Mouse (Mus musculus): Measurements from ENCODE around the gene Slc2a5. TPM values are rescaled to one million over a fixed set of nuclear protein-coding genes. Genes with fewer than 3 reads are reported as not detected.

The Slc2a5 gene
- polyA plus RNA-seq, 1 experiment from 2014 or later: 1.7 TPM

DNA sequence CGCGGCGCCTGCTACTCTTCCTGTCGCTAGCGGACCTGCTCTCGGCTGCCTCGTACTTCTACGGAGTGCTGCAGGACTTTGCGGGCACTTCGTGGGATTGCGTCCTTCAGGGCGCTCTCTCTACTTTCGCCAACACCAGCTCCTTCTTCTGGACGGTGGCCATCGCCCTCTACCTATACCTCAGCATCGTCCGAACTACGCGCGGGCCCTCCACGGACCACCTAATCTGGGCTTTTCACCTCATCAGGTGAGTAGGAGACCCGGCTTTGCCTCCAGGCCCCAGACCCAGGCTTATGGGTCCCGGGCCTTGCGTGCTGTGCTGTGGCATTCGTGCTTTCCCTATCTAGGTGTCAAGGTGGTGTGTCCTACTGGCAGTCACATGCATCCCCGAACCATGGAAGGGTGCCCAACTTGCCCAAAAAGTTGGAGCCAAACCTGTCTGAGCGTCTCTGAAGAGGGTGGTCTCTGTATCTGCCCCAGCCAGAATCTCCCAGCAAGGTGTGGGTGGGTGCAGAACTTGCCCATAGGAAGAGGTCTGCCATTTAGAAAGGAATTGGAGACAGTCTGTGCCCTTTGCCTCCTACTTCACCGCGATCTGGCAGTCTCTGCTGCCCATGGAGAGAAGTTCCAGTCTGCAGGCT lies 31.1 kb upstream of the Slc2a5 start:
- peaks cover 15% of the 10 kb centered on the region for H3K4me1 ChIP-seq
- no peaks in the 10 kb centered on the region for H3K36me3 ChIP-seq (ENCODE audit: poor library complexity, severe bottlenecking)
- no peak for ATAC-seq
- peak overlapping the region; percentile 64 for H3K9ac ChIP-seq
- peak overlapping the region; percentile 55 for H3K4me3 ChIP-seq
- H3K9me3 ChIP-seq (replicated peaks): no peaks in the 10 kb centered on the region
- 16% methylated on average over 29 of the region's 29 CpGs for WGBS
- H3K27me3 ChIP-seq: peaks cover 57% of the 10 kb centered on the region
- H3K4me2 ChIP-seq: peak overlapping the region; percentile 98
- no peak overlapping the region for H3K27ac ChIP-seq

DNA sequence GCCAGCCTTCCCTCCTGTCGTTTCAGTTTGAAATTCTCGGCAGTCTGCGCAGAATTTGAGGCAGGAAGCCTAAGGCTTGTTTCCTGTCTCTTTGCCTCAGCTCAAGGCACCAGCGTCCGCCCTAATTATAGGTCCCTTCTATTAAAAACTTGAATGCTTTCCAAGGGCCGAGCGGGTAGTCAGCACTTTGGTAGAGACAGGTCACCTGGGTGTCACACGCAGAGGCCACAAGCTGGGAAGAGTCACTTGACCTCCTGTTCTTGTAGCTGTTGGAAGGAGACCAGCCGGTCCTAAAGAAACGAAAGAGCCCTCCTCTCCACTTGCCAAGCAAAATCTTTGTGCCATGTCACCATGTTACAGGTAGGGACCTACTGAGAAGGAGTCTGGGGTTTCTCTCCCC lies 30.0 kb upstream of the Slc2a5 start:
- no peak overlapping the region for H3K4me2 ChIP-seq
- H3K27ac ChIP-seq: no peak overlapping the region
- H3K4me1 ChIP-seq: peaks cover 15% of the 10 kb centered on the region
- 83% methylated on average over 10 of the region's 10 CpGs for WGBS
- no peak for ATAC-seq
- H3K27me3 ChIP-seq: peaks cover 64% of the 10 kb centered on the region
- H3K4me3 ChIP-seq: no peak overlapping the region
- H3K36me3 ChIP-seq (ENCODE audit: poor library complexity, severe bottlenecking): no peaks in the 10 kb centered on the region
- no peak overlapping the region for H3K9ac ChIP-seq
- no peaks in the 10 kb centered on the region for H3K9me3 ChIP-seq (replicated peaks)

DNA sequence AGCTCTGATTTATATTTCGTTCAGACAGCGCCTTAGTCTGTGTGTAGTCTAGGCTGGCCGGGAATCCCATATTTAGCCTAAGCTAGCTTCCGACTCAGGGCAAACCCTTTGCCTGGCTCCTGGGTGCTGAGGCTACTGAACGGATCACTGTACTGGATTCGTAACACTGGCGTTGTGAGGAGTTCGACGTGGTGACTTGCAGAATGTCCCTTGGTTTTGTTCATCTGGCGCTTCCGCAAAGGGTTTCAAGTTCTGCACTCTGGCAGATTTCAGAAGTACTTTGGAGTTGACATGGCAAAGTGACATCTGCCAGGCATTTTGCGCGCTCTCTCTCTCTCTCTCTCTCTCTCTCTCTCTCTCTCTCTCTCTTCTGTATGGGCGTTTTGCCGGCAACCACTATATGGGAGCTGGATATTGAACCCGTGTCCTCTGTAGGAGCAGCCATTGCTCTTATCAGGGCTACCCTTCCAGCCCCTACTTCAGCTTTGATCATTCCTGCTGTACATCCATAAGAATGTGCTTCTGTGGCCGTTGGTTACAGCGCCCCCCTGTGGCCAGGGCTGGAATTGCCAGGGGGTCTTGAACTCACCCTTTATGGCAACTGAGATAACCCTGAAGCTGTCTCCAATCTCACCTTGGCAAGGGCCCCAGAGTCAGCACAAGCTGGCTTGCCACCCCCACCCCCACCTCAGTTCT lies 27.0 kb upstream of the Slc2a5 start:
- Histone ChIP-seq H3K9ac (no peak overlapping the region), H3K4me3 (no peak overlapping the region), H3K27ac (no peak overlapping the region), H3K27me3 (peaks cover 70% of the 10 kb centered on the region), H3K36me3 (ENCODE audit: poor library complexity, severe bottlenecking) (no peaks in the 10 kb centered on the region), H3K9me3 (replicated peaks) (no peaks in the 10 kb centered on the region), H3K4me2 (no peak overlapping the region), H3K4me1 (peaks cover 16% of the 10 kb centered on the region)
- ATAC-seq: no peak
- 83% methylated on average over 18 of the region's 18 CpGs for WGBS

DNA sequence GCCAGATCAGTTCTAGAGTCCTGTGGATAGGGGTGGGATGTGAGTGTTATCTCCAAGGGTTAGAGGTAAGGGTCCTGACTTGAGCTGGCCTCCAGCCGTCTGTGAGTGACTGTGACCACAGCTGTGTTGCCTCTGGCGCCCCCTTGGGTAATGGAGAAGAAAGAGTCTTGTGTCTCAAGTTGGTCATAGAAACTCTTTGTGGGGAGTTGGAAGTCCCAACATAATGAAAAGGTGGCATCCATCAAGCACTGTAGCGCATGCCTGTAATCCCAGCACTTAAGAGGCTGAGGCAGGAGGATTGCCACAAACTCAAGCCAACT lies 26.5 kb upstream of the Slc2a5 start:
- Histone ChIP-seq H3K9ac (no peak overlapping the region), H3K27ac (no peak overlapping the region), H3K36me3 (ENCODE audit: poor library complexity, severe bottlenecking) (no peaks in the 10 kb centered on the region), H3K4me3 (no peak overlapping the region), H3K4me1 (peaks cover 13% of the 10 kb centered on the region), H3K4me2 (no peak overlapping the region), H3K9me3 (replicated peaks) (no peaks in the 10 kb centered on the region), H3K27me3 (peaks cover 68% of the 10 kb centered on the region)
- ATAC-seq: no peak
- WGBS: 52% methylated on average over 3 of the region's 3 CpGs

DNA sequence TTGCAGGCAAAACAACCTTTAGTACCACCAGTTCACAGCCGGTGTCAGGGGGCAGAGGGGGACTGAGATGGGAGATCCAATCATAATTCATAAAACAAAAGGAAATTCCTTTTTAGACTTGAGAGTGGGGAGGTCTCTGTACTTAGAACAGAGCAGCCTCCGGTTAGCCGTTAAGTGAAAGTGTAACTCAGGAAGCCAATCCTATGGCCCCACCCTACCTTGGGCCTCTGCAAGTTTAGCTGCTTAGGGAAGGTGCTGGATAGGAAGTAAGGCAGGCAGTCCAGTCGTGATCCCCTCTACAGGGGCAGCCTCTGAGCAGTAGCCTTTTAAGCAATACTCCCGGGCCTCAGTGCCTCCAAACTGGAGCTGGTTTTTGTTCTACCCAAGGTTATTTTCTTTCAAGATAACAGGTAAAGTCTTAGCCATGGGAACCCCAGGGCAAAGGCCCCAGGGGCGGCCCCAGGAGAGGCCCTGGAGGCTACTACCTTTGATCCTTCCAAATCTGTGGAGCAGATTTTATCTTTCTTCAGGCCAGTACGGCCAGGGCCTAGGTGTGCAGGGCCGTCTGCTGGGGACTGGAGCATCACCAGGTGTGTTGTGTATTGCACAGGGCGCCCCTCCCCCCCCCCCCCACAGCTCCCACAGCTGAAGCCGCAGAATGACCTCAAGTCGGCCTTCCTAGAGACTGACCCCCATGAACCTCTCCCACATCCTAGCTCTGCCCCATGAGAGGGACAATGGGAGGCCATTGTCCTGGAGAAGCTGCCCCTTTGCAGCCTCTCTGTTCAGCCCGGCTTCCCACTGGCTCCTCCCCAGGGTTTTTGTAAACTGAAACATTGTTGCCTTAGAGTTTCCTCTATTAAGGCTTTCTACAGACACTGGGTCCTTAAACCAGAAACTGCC lies 25.3 kb upstream of the Slc2a5 start:
- ATAC-seq: no peak
- 26% methylated on average over 10 of the region's 12 CpGs for WGBS
- Histone ChIP-seq H3K27me3 (peaks cover 60% of the 10 kb centered on the region), H3K4me2 (no peak overlapping the region), H3K27ac (no peak overlapping the region), H3K4me3 (no peak overlapping the region), H3K4me1 (peaks cover 5% of the 10 kb centered on the region; the same call in 1 of the 2 replicates), H3K36me3 (ENCODE audit: poor library complexity, severe bottlenecking) (no peaks in the 10 kb centered on the region), H3K9ac (no peak overlapping the region), H3K9me3 (replicated peaks) (no peaks in the 10 kb centered on the region)

DNA sequence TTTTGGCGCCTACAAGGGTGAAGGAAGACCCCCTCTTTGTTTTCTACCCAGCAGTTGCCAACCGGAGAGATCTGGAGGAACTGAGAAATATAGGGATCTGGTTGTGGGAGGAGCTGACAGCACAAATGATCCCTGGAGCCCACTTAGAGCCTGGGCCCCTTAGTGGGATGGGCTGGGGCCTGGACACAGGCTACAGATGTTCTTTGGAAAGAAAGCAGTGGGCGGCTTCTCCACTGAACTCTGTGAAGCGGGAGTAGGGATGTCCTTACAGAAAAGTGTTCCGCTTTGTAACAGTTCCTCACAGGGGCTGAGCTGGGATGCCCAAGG lies 24.7 kb upstream of the Slc2a5 start:
- no peak for ATAC-seq
- WGBS: 19% methylated on average over 5 of the region's 5 CpGs
- no peak overlapping the region for H3K4me2 ChIP-seq
- no peak overlapping the region for H3K27ac ChIP-seq
- no peak overlapping the region for H3K4me3 ChIP-seq
- H3K27me3 ChIP-seq: peaks cover 55% of the 10 kb centered on the region
- H3K9me3 ChIP-seq (replicated peaks): no peaks in the 10 kb centered on the region
- no peak overlapping the region for H3K9ac ChIP-seq
- H3K36me3 ChIP-seq (ENCODE audit: poor library complexity, severe bottlenecking): no peaks in the 10 kb centered on the region
- peaks cover 5% of the 10 kb centered on the region; the same call in 1 of the 2 replicates for H3K4me1 ChIP-seq

DNA sequence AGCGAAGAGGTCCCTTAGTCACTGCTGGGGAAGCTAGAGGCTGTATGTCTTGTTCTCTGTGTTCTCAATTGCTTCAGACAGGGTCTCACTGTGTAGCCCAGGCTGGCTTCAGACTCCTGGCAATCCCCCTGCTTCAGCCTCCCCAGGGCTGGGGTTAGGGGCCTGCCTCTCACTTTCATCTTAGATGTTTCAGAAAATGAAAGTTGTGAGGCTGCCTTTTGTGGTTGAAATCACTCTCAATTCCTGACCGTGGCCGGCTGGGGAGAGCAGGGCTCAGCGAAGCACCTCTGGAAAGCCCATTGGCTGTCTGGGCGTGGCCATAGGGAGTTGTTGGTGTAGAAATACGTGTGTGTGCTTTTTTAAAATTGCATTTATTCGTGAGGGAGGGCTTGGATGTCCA lies 22.8 kb upstream of the Slc2a5 start:
- Histone ChIP-seq H3K9me3 (replicated peaks) (no peaks in the 10 kb centered on the region), H3K9ac (no peak overlapping the region), H3K4me1 (peaks cover 5% of the 10 kb centered on the region; the same call in 1 of the 2 replicates), H3K27me3 (peaks cover 51% of the 10 kb centered on the region), H3K4me2 (no peak overlapping the region), H3K27ac (no peak overlapping the region), H3K36me3 (ENCODE audit: poor library complexity, severe bottlenecking) (no peaks in the 10 kb centered on the region), H3K4me3 (no peak overlapping the region)
- no peak for ATAC-seq
- 87% methylated on average over 7 of the region's 7 CpGs for WGBS

DNA sequence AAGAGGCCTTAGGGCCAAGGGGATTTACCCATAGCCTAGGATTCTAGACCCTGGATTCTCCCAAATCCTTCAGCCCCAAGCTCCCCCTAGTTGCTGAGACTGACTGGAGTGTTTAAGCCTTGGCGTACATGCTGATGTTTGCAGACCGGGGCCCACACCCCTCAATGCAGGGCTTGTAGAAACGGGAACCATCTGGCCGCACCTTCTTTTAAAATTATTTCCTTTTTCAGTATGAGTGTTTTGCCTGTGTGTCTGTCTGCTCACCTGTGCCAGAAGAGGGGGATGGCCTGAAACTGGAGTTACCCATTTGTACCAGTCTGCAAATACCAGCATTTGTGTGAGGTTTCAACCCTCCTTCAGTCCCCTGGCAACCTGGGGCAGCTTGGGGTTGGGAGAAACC lies 21.2 kb upstream of the Slc2a5 start:
- 90% methylated on average over 4 of the region's 4 CpGs for WGBS
- H3K27ac ChIP-seq: no peak overlapping the region
- peaks cover 38% of the 10 kb centered on the region for H3K27me3 ChIP-seq
- no peak for ATAC-seq
- no peak overlapping the region for H3K4me2 ChIP-seq
- H3K9ac ChIP-seq: no peak overlapping the region
- no peak overlapping the region for H3K4me3 ChIP-seq
- no peaks in the 10 kb centered on the region for H3K9me3 ChIP-seq (replicated peaks)
- peaks cover 5% of the 10 kb centered on the region; the same call in 1 of the 2 replicates for H3K4me1 ChIP-seq
- no peaks in the 10 kb centered on the region for H3K36me3 ChIP-seq (ENCODE audit: poor library complexity, severe bottlenecking)

DNA sequence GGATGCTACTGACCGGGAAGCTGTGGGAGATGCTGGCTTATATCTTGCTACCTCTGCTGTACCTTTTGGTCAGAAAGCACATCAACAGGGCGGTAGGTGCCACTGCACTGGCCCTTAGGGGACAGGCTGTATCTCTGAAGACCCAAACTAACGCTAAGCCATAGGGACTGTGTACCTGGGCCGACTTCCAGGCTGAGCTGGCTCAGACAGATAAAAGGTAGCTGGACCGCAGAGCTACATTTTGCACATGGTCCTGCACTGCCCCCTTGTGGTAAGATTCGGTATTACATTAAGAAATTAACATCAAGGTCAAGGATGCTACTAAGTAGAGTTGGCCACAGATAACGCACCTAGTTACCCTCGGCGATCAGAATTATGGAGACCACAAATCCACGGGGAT lies 20.2 kb upstream of the Slc2a5 start:
- no peaks in the 10 kb centered on the region for H3K9me3 ChIP-seq (replicated peaks)
- no peak overlapping the region for H3K4me2 ChIP-seq
- peak; percentile 59; the same call in 1 of the 2 replicates for ATAC-seq
- H3K36me3 ChIP-seq (ENCODE audit: poor library complexity, severe bottlenecking): no peaks in the 10 kb centered on the region
- no peak overlapping the region for H3K27ac ChIP-seq
- peaks cover 5% of the 10 kb centered on the region; the same call in 1 of the 2 replicates for H3K4me1 ChIP-seq
- 21% methylated on average over 10 of the region's 10 CpGs for WGBS
- H3K27me3 ChIP-seq: peaks cover 32% of the 10 kb centered on the region
- H3K4me3 ChIP-seq: no peak overlapping the region
- no peak overlapping the region for H3K9ac ChIP-seq

DNA sequence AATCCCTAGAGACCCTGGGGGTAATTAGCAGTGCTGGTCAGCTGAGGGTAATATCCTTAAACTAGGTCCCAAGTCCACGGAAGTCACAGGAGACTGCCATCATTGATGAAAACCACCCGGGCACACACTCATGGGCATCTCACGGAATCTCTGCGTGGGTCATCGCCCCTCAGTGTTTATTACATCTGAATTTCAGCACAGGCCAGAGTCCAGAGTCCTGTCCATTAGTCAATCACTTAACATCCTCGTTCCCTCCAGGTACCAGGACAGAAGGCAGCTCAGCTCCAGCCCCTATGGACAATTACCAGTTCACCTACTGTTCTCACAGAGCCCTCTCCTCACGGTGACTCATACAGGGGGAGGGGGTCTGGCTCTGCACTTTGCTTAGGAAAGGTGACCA lies 16.3 kb upstream of the Slc2a5 start:
- Histone ChIP-seq H3K27ac (no peak overlapping the region), H3K4me1 (no peaks in the 10 kb centered on the region), H3K9ac (no peak overlapping the region), H3K4me2 (no peak overlapping the region), H3K36me3 (ENCODE audit: poor library complexity, severe bottlenecking) (no peaks in the 10 kb centered on the region), H3K4me3 (no peak overlapping the region), H3K27me3 (peaks cover 21% of the 10 kb centered on the region), H3K9me3 (replicated peaks) (no peaks in the 10 kb centered on the region)
- WGBS: 88% methylated on average over 7 of the region's 7 CpGs
- no peak for ATAC-seq

DNA sequence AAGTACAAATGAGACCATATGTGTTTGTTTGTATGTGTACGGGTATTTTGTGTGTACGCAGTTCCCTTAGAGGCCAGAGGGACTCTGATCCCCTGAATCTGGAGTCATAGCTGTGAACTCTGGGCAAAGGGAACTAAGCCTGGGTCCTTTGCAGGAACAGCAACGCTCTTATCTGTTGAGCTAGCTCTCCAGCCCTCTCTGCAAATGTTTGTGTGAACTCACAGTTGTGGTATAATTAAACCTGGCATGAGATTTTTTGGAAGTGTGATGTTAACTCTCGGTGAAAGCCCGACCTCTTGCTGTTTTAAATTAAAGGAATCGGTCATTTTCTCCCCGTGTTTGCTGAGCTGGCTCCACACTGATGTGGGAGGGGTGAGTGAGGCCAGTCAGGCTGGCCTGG lies 13.4 kb upstream of the Slc2a5 start:
- Histone ChIP-seq H3K9me3 (replicated peaks) (no peaks in the 10 kb centered on the region), H3K4me1 (no peaks in the 10 kb centered on the region), H3K4me3 (no peak overlapping the region), H3K9ac (no peak overlapping the region), H3K27me3 (0 out of 2 replicates have a peak, but pooled peaks cover 6% of the 10 kb centered on the region), H3K36me3 (ENCODE audit: poor library complexity, severe bottlenecking) (no peaks in the 10 kb centered on the region), H3K27ac (no peak overlapping the region), H3K4me2 (no peak overlapping the region)
- no peak for ATAC-seq
- 69% methylated on average over 7 of the region's 7 CpGs for WGBS

DNA sequence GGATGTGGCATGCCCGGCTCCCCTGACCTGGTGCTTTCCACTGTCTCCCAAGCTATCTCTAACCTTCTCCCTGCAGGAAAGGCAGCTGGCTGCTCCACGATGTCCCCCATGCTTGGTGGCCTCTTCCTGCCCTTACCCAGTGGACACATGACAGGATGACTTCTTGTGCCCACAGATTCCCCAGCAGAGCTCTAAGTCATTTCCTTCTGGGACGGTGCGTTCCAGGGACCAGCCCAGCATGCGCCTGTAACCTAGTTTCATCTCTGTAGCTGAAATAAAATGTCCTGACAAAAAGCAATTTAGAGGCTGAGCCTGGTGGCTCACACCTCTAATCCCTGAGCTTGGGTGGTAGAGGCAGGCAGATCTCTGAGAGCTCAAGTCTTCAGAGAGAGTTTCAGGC lies 12.4 kb upstream of the Slc2a5 start:
- Histone ChIP-seq H3K4me1 (no peaks in the 10 kb centered on the region), H3K27me3 (no peaks in the 10 kb centered on the region), H3K9ac (no peak overlapping the region)

More for the DNA sequence above, 12.4 kb upstream of the Slc2a5 start:
- ATAC-seq: no peak
- Histone ChIP-seq H3K36me3 (ENCODE audit: poor library complexity, severe bottlenecking) (no peaks in the 10 kb centered on the region), H3K4me3 (no peak overlapping the region), H3K4me2 (no peak overlapping the region), H3K9me3 (replicated peaks) (no peaks in the 10 kb centered on the region), H3K27ac (no peak overlapping the region)
- 83% methylated on average over 5 of the region's 5 CpGs for WGBS
